Mouse (Mus musculus) liver, adult (tissue): Measurements from ENCODE around the gene Crygc.
"Not testable (repeated sequence)": the region's sequence is repeated elsewhere in the genome, so short reads cannot be mapped to it uniquely, and the experiment has no call there.

Experiments
- GATA4 ChIP-seq: IDR thresholded peaks from 2 replicates; pipeline ENCODE4 v1.6.1; 2014; ENCODE audit warnings: mild to moderate bottlenecking, low read length; ENCODE audit not compliant: insufficient replicate concordance

Crygc gene

GRCm38 (mm10) chr1:65088567-65089356 is 15.3 kb upstream of the Crygc start:
- TF ChIP-seq GATA4, result no peak

- no peak for TF ChIP-seq GATA4
Observed at GRCm38 (mm10) chr1:65082188-65082587, 8.7 kb upstream of the Crygc start, which contains the start of gene Crygb. Crygb (minus strand) TSS chr1:65082288.

GRCm38 (mm10) chr1:65075607-65076006 is 2.1 kb upstream of the Crygc start:
- no peak for TF ChIP-seq GATA4

GRCm38 (mm10) chr1:65067842-65068241 is 5.6 kb downstream of the Crygc start:
- no peak for TF ChIP-seq GATA4

- TF ChIP-seq GATA4, result no peak
Observed at GRCm38 (mm10) chr1:65064201-65064600, 9.3 kb downstream of the Crygc start.

GRCm38 (mm10) chr1:65063352-65063751 is 10.1 kb downstream of the Crygc start, which contains the start of gene Crygd:
Crygd (minus strand) TSS chr1:65063452.
- no peak for TF ChIP-seq GATA4

GRCm38 (mm10) chr1:65052140-65052539 is 21.3 kb downstream of the Crygc start:
- TF ChIP-seq GATA4, result no peak

- no peak for TF ChIP-seq GATA4
Observed at GRCm38 (mm10) chr1:65051696-65052095, 21.8 kb downstream of the Crygc start.

- not testable (repeated sequence) for TF ChIP-seq GATA4
Observed at GRCm38 (mm10) chr1:65050952-65051351, 22.5 kb downstream of the Crygc start, which contains the start of gene Cryge. Cryge (minus strand) TSS chr1:65051149.

GRCm38 (mm10) chr1:65048781-65049180 is 24.7 kb downstream of the Crygc start:
- TF ChIP-seq GATA4, result no peak

- no peak for TF ChIP-seq GATA4
Observed at GRCm38 (mm10) chr1:65046401-65047109, 26.9 kb downstream of the Crygc start.

- no peak for TF ChIP-seq GATA4
Observed at GRCm38 (mm10) chr1:65043433-65043832, 30.1 kb downstream of the Crygc start.

- TF ChIP-seq GATA4, result no peak
Observed at GRCm38 (mm10) chr1:65041837-65042236, 31.7 kb downstream of the Crygc start.

GRCm38 (mm10) chr1:65040806-65041205 is 32.7 kb downstream of the Crygc start:
- TF ChIP-seq GATA4, result no peak

GRCm38 (mm10) chr1:65039679-65040078 is 33.8 kb downstream of the Crygc start:
- TF ChIP-seq GATA4, result no peak

GRCm38 (mm10) chr1:65037542-65037941 is 35.9 kb downstream of the Crygc start:
- TF ChIP-seq GATA4, result no peak
